Mouse (Mus musculus): ENCODE measurements around the gene Zfp955b.
"Not testable (repeated sequence)": the region's sequence is repeated elsewhere in the genome, so short reads cannot be mapped to it uniquely, and the experiment has no call there.

Gene Zfp955b

GRCm38 (mm10) chr17:33289039-33289875, at the start of gene Zfp955b:
Zfp955b (plus strand) TSS chr17:33289544.
- DNase-seq (ENCODE audit: low spot score in 2 of 2): not testable (repeated sequence)

- DNase-seq (ENCODE audit: low spot score in 2 of 2): not testable (repeated sequence)
These were observed 34.6 kb upstream of the Zfp955b start, which contains the start of gene Zfp955a for GRCm38 (mm10) chr17:33254530-33255318. Zfp955a (minus strand) TSS chr17:33255145.

DNA sequence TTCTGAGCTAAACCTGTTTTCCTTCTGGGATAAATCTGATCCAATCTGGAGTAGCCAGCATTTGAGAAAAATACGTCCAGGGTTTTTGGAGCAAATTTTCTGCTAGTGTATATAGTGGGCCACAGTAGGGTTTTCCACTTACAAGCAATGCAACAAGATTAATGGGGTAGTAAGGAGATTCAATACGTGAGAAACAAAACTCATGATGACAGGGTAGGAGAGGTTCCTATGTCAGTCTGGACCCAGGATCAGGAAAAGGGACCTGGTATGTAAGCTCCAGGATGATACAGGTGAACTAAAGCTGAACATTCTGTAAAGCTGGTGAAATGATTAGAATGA, 34.1 kb upstream of the Zfp955b start:
- DNase-seq (ENCODE audit: low spot score in 2 of 2): not testable (repeated sequence)

- DNase-seq (ENCODE audit: low spot score in 2 of 2): no peak
These were observed 25.0 kb upstream of the Zfp955b start, which contains the start of gene Olfr63 for GRCm38 (mm10) chr17:33264376-33264775. Olfr63 (plus strand) TSS chr17:33264676.

- DNase-seq (ENCODE audit: low spot score in 2 of 2): no peak
These were observed 20.4 kb upstream of the Zfp955b start for GRCm38 (mm10) chr17:33268907-33269306.

- not testable (repeated sequence) for DNase-seq (ENCODE audit: low spot score in 2 of 2)
These were observed 469 bp downstream of the Zfp955b start for GRCm38 (mm10) chr17:33289876-33290149.

DNA sequence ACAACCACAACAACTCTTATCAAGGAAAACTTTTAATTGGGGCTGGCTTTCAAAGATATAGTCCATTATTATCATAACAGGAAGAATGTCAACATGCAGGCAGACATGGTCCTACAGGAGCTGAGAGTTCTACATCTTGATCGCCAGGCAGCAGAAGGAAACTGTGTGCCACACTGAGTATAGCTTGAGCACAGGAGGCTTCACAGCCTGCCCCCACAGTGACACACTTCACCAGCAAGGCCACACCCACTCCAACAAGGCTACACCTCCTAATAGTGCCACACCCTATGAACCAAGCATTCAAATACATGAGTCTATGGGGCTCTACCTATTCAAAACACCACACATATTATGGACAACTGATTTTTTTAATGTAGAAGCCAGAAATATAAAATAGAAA, 63.6 kb downstream of the Zfp955b start:
- DNase-seq (ENCODE audit: low spot score in 2 of 2): no peak

Data from frontal cortex, postnatal 10 days (tissue).